Mouse (Mus musculus) lung, postnatal 0 days (tissue): ENCODE results near the gene Gm20388. TPM values are rescaled to one million over a fixed set of nuclear protein-coding genes. Genes with fewer than 3 reads are reported as not detected.

Experiments used
- ATAC-seq: fragments of 200-750 bp; cut with Nextera tagmentation; 2 replicates; pipeline ENCODE4 v1.8.0; 2017; ENCODE audit warnings: moderate library complexity
- DNase-seq: peaks from one replicate; pipeline ENCODE4 v3.0.0-alpha.2; 2016; ENCODE audit warnings: low spot score
- H3K27ac ChIP-seq: fragments of 300-500 bp; sonication (generic); 2 replicates; pipeline ENCODE4 v1.5.1; 2014; ENCODE audit warnings: antibody characterized with exemption, mild to moderate bottlenecking, low read length, mixed read lengths
- H3K27me3 ChIP-seq: fragments of 300-500 bp; sonication (generic); replicated peaks from 2 replicates; pipeline ENCODE4 v1.6.1; 2014; ENCODE audit warnings: low read length, mixed read lengths; ENCODE audit not compliant: insufficient read depth
- H3K36me3 ChIP-seq: fragments of 300-500 bp; sonication (generic); 2 replicates; pipeline ENCODE4 v1.6.1; 2014; ENCODE audit warnings: low read length, mixed read lengths; ENCODE audit not compliant: insufficient read depth
- H3K4me1 ChIP-seq: fragments of 300-500 bp; sonication (generic); 2 replicates; pipeline ENCODE4 v1.6.1; 2014; ENCODE audit warnings: antibody characterized with exemption, low read depth, low read length, mixed read lengths; ENCODE audit not compliant: insufficient read depth
- H3K4me2 ChIP-seq: fragments of 300-500 bp; sonication (generic); replicated peaks from 2 replicates; pipeline ENCODE4 v1.6.1; 2014; ENCODE audit warnings: low read depth, mild to moderate bottlenecking, low read length, moderate library complexity, mixed read lengths
- H3K4me3 ChIP-seq: fragments of 300-500 bp; sonication (generic); 2 replicates; pipeline ENCODE4 v1.5.1; 2014; ENCODE audit warnings: low read depth, low read length
- H3K9ac ChIP-seq: fragments of 300-500 bp; sonication (generic); replicated peaks from 2 replicates; pipeline ENCODE4 v1.6.1; 2014; ENCODE audit warnings: low read depth, mild to moderate bottlenecking
- H3K9me3 ChIP-seq: fragments of 300-500 bp; sonication (generic); 2 replicates; pipeline ENCODE4 v1.6.1; 2016; ENCODE audit warnings: low read length, mixed read lengths
- CTCF ChIP-seq: IDR thresholded peaks from 2 replicates; pipeline ENCODE4 v1.5.1; 2016; ENCODE audit warnings: antibody characterized with exemption, mild to moderate bottlenecking
- EP300 ChIP-seq: IDR thresholded peaks from 2 replicates; pipeline ENCODE4 v1.6.1; 2016; ENCODE audit warnings: antibody characterized with exemption, mild to moderate bottlenecking, control low read depth
- WGBS: fragments of 180-500 bp; shearing (Covaris S2); extraction: QIAGEN DNeasy Blood & Tissue Kit; methylation state at CpG from one replicate; pipeline ENCODE4 v1.1.7; 2014; 5-methylcytosine and 5-hydroxymethylcytosine counted together
- polyA plus RNA-seq: library from polyadenylated mRNA; unstranded; fragments of >200 nt; fragmentation: Nextera tagmentation; extraction: Ambion mirVana; gene quantifications from 2 replicates; pipeline ENCODE4 v1.2.1, GENCODE M21; 2015

Gm20388 gene
- polyA plus RNA-seq, 1 experiment from 2014 or later, result not detected

DNA sequence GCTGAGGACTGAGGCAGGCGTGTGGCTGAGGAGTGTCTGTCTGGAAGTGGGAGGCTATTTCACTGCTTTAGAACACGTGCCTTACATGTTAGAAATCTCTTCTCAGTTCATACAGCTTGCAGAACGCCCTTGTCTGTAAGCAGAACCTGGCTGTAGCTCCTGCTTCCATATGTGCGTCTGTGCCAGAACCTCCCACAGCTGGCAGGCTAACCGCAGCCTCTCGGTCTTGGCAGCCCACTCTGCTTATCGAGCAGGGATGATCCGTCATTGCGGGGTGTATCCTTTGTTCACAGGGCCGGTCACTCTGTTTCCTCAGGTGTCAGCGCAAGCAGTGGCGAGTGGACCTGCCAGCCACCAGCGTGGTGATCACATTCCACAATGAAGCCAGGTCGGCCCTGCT lies 4412.7 kb downstream of the Gm20388 start:
- Histone ChIP-seq H3K36me3 (peaks cover 12% of the 10 kb centered on the region; the same call in 1 of the 2 replicates), H3K4me1 (no peaks in the 10 kb centered on the region), H3K9me3 (no peaks in the 10 kb centered on the region), H3K27me3 (no peaks in the 10 kb centered on the region), H3K9ac (no peak overlapping the region), H3K27ac (no peak overlapping the region), H3K4me3 (no peak overlapping the region), H3K4me2 (no peak overlapping the region)
- ATAC-seq, result peak; percentile 11; the same call in 1 of the 2 replicates
- TF ChIP-seq EP300 (no peak), CTCF (no peak)
- 80% methylated on average over 14 of the region's 14 CpGs for WGBS
- DNase-seq, result no peak

- H3K9me3 ChIP-seq, result no peaks in the 10 kb centered on the region
- DNase-seq (no peak), ATAC-seq (no peak)
- H3K4me1 ChIP-seq, result no peaks in the 10 kb centered on the region
- 67% methylated on average over 7 of the region's 7 CpGs for WGBS
- no peak overlapping the region for H3K27ac ChIP-seq
- H3K27me3 ChIP-seq, result no peaks in the 10 kb centered on the region
- no peak overlapping the region for H3K9ac ChIP-seq
- no peak overlapping the region for H3K4me3 ChIP-seq
- TF ChIP-seq EP300 (no peak), CTCF (no peak)
- peaks cover 14% of the 10 kb centered on the region; the same call in 1 of the 2 replicates for H3K36me3 ChIP-seq
- H3K4me2 ChIP-seq, result no peak overlapping the region
Measured at GRCm38 (mm10) chr8:124328259-124328658, 4417.6 kb downstream of the Gm20388 start.

DNA sequence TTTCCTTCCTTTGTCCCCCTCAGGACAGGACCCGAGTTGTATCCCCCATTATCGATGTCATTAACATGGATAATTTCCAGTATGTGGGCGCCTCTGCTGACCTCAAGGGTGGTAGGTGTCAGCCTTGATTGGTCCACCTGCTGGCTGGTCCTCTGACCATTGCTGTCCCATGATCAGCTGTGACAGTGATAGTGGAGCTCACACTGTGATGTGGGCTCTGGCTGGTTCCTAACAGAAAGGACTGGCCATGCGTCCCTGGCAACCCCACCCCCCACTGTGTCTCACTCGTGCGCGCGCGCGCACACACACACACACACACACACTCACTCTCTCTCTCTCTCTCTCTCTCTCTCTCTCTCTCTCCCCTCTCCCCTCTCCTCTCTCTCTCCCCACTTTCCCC lies 4419.0 kb downstream of the Gm20388 start:
- Histone ChIP-seq H3K27me3 (no peaks in the 10 kb centered on the region), H3K9me3 (no peaks in the 10 kb centered on the region), H3K4me3 (no peak overlapping the region), H3K9ac (no peak overlapping the region), H3K4me2 (no peak overlapping the region), H3K36me3 (peaks cover 15% of the 10 kb centered on the region; the same call in 1 of the 2 replicates), H3K27ac (no peak overlapping the region), H3K4me1 (no peaks in the 10 kb centered on the region)
- no peak for ATAC-seq
- WGBS, result 85% methylated on average over 10 of the region's 10 CpGs
- no peak for DNase-seq
- no peak for TF ChIP-seq EP300
- no peak for TF ChIP-seq CTCF

DNA sequence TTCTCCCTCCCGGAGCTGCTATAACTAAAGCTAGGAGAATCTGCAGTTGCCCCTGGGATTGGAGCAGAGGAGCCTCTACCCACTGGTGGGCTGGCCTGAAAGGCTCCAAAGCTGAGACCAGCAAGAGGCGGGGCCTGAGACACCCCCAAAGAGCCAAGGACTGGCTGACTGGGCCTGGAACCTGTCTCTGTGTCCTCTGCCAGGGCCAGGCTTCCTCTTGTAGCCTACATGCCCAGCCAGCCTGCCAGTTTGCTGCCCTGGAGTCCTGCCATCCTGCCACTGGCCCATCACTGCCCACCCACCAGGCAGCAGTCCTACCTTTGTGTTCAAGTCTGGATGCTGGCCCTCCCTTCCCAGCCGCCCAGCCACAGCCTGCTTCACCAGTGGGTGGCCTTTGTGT lies 4419.8 kb downstream of the Gm20388 start:
- Histone ChIP-seq H3K9ac (no peak overlapping the region), H3K9me3 (no peaks in the 10 kb centered on the region), H3K27me3 (no peaks in the 10 kb centered on the region), H3K4me2 (no peak overlapping the region), H3K36me3 (peaks cover 12% of the 10 kb centered on the region; the same call in 1 of the 2 replicates), H3K4me3 (no peak overlapping the region), H3K27ac (no peak overlapping the region), H3K4me1 (no peaks in the 10 kb centered on the region)
- no peak for DNase-seq
- TF ChIP-seq CTCF, result no peak
- ATAC-seq, result no peak
- WGBS, result 91% methylated on average over 2 of the region's 3 CpGs

DNA sequence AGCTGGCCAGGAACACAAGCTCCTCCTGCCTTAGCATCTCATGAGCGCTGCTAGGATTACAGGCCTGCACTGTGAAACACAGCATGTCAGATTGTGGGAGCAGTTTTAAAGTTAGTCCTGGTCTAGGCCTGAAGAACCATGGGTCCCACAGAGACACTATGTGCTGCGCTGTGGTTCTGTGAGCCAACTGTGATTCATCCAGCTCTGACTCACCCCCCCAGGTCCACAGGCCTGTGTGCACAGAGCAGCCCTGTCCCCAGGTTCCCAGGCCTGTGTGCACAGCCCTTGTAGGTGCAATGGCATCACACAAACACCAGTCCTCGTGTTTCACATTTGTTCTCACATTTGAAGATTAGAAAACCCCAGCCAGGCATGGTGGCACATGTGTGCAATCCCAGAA lies 4420.5 kb downstream of the Gm20388 start:
- TF ChIP-seq EP300 (no peak), CTCF (no peak)
- peaks cover 12% of the 10 kb centered on the region; the same call in 1 of the 2 replicates for H3K36me3 ChIP-seq

GRCm38 (mm10) chr8:124331706-124332105 lies 4421.1 kb downstream of the Gm20388 start:
- DNase-seq (no peak), ATAC-seq (no peak)
- Histone ChIP-seq H3K4me3 (no peak overlapping the region), H3K4me2 (no peak overlapping the region), H3K27ac (no peak overlapping the region), H3K4me1 (no peaks in the 10 kb centered on the region), H3K36me3 (peaks cover 12% of the 10 kb centered on the region; the same call in 1 of the 2 replicates), H3K9ac (no peak overlapping the region), H3K9me3 (no peaks in the 10 kb centered on the region), H3K27me3 (no peaks in the 10 kb centered on the region)
- TF ChIP-seq EP300 (no peak), CTCF (no peak)
- WGBS, result 71% methylated on average over 11 of the region's 11 CpGs

More for the DNA sequence above, 4420.5 kb downstream of the Gm20388 start:
- Histone ChIP-seq H3K9ac (no peak overlapping the region), H3K9me3 (no peaks in the 10 kb centered on the region), H3K27ac (no peak overlapping the region), H3K27me3 (no peaks in the 10 kb centered on the region), H3K4me3 (no peak overlapping the region), H3K4me1 (no peaks in the 10 kb centered on the region), H3K4me2 (no peak overlapping the region)
- ATAC-seq, result no peak
- 89% methylated on average over 3 of the region's 3 CpGs for WGBS
- DNase-seq, result no peak

DNA sequence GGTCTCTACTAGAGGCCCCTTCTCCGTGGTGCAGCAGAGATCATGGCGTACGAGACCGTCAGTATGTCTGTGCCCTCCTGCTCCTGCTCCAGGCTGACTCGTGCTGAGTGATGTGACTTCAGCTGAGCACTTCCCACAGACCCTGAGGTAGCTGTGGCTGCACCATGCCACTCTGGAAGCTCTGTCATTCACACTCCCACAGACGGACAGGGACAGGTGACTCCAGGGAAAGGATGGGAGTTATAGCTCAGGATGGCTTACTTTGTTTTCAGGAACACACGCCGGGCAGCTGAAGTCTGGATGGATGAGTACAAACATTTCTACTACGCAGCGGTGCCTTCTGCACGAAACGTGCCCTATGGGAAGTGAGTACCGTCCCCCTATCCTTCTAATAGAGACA lies 4425.7 kb downstream of the Gm20388 start:
- no peaks in the 10 kb centered on the region for H3K27me3 ChIP-seq
- peaks cover 22% of the 10 kb centered on the region for H3K36me3 ChIP-seq
- no peak for TF ChIP-seq CTCF
- no peak for TF ChIP-seq EP300
- no peak overlapping the region for H3K27ac ChIP-seq
- no peaks in the 10 kb centered on the region for H3K9me3 ChIP-seq
- ATAC-seq (no peak), DNase-seq (no peak)
- no peaks in the 10 kb centered on the region for H3K4me1 ChIP-seq
- no peak overlapping the region for H3K4me3 ChIP-seq
- no peak overlapping the region for H3K4me2 ChIP-seq
- no peak overlapping the region for H3K9ac ChIP-seq
- WGBS, result 92% methylated on average over 13 of the region's 13 CpGs
